Mouse (Mus musculus): ENCODE results near the gene Tmem135. TPM values are rescaled to one million over a fixed set of nuclear protein-coding genes. Genes with fewer than 3 reads are reported as not detected.
"Not testable (repeated sequence)": the region's sequence is repeated elsewhere in the genome, so short reads cannot be mapped to it uniquely, and the experiment has no call there.

Tmem135 gene
- total RNA-seq, 2 experiments from 2014 or later, result 42.5 to 49.6 TPM

- intact Hi-C loops (cut with DNase I), result loop anchor here (5.0 kb wide), 2 partner anchors 41 to 71 kb away; no protein-coding TSS in a partner anchor
- no peak for DNase-seq (ENCODE audit: low spot score)
Measured at GRCm38 (mm10) chr7:89337711-89338349, 66.2 kb downstream of the Tmem135 start.

DNA sequence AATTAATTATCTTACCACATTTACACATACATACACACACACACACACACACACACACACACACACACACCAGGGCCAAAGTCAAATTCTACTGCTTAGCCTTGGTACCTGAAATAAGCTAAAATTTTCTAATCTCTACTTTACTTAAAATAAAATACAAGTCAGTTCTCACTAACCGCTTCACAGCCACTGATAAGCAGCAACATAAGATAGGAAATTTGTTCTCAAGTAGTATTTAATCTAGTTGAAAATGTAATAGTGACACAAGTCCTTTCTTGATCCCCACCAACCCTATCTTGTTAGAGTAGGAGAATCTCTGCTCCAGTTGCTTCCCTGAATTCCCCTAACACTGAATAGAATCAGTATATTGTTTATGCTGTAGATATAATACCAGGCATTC is 67.6 kb downstream of the Tmem135 start:
- intact Hi-C loops (cut with DNase I), result loop anchor here (5.0 kb wide), 2 partner anchors 39 to 69 kb away; no protein-coding TSS in a partner anchor

GRCm38 (mm10) chr7:89335316-89335715 is 68.7 kb downstream of the Tmem135 start:
- DNase-seq (ENCODE audit: low spot score), result no peak

More for the DNA sequence above, 67.6 kb downstream of the Tmem135 start:
- DNase-seq (ENCODE audit: low spot score), result no peak

DNA sequence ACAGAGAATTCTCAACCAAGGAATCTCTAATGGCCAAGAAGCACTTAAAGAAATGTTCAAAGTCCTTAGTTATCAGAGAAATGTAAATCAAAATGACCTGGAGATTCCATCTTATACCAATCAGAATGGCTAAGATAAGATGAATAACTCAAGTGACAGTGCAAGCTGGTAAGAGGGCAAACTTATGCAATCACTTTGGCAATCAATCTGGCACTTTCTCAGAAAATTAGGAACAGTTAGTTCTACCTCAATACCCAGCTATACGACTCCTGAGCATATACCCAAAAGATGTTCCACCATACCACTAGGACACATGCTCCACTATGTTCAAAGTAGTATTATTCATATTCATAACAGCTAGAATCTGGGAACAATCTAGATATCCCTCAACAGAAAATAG is 74.1 kb downstream of the Tmem135 start:
- intact Hi-C loops (cut with DNase I), result no loop called here
- DNase-seq (ENCODE audit: low spot score), result no peak

More at GRCm38 (mm10) chr7:89335316-89335715, 68.7 kb downstream of the Tmem135 start:
- intact Hi-C loops (cut with DNase I), result loop anchor here (5.0 kb wide), 2 partner anchors 38 to 68 kb away; no protein-coding TSS in a partner anchor

- intact Hi-C loops (cut with DNase I), result no loop called here
- DNase-seq (ENCODE audit: low spot score), result no peak
Measured at GRCm38 (mm10) chr7:89327731-89328130, 76.3 kb downstream of the Tmem135 start.

GRCm38 (mm10) chr7:89326761-89327160 is 77.3 kb downstream of the Tmem135 start:
- intact Hi-C loops (cut with DNase I), result no loop called here
- no peak for DNase-seq (ENCODE audit: low spot score)

DNA sequence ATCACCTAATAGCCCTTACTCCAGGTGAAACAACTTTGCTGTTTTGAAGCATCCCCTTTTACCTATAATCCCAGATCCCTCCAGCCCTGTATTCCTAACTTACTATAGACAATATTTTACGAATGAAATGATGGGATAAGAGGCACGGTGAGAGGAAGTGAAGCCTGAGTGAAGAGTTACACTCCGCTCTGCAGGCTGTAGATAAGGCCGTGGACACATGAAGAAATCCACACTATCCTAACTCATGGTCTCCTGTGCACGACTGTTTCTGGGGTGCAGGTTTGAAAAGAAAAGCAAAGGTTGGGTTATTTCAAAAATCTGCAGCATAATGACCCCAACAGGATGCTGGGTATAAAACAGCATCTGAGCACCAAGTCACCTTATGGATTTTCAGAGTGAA is 77.8 kb downstream of the Tmem135 start:
- no peak for DNase-seq (ENCODE audit: low spot score)
- intact Hi-C loops (cut with DNase I), result no loop called here

GRCm38 (mm10) chr7:89322741-89323140 is 81.3 kb downstream of the Tmem135 start:
- intact Hi-C loops (cut with DNase I); DNase-seq (ENCODE audit: low spot score): not testable (repeated sequence)

DNA sequence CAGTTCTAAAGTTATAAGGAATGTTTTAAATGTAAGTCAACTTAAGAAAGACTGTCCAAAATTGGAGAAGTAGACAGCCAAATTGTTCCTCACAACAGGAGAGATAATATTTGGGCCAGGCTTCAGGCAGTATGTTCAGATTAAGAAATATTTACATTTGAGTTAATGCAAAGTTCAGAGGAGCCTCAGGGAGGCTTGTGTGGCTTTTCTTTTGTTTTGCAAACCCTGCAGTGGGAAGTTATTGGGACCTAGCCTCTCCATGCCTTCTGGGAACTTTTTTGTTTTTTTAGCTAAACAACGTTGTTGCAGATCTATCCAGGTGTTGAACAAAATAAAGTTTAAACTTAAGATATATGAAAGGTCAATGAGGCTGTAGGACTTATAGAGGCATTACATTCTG is 84.7 kb downstream of the Tmem135 start:
- DNase-seq (ENCODE audit: low spot score), result no peak
- intact Hi-C loops (cut with DNase I), result no loop called here

DNA sequence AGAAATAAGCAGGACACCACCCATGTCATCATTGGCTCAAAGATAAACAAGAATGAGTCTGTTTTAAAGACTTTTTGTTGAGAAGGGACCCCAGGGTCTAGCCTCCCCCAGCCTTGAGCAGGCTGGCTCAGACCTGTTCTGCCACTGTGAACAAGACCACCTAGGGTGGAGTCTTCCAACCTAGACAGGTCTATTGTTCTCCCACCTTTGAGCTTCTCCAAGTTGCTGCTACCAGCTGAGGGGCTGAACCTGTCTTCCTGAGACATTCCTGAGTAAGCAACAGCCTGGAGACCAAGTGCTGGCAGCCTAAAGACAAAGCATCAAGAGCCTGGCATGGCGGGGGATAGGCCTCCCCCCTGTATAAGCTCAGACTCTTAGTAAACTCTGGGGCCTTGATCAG is 86.9 kb downstream of the Tmem135 start:
- intact Hi-C loops (cut with DNase I), result not testable (repeated sequence)

GRCm38 (mm10) chr7:89316112-89316511 is 87.9 kb downstream of the Tmem135 start:
- DNase-seq (ENCODE audit: low spot score), result no peak
- intact Hi-C loops (cut with DNase I), result no loop called here

More for the DNA sequence above, 86.9 kb downstream of the Tmem135 start:
- not testable (repeated sequence) for DNase-seq (ENCODE audit: low spot score)

DNA sequence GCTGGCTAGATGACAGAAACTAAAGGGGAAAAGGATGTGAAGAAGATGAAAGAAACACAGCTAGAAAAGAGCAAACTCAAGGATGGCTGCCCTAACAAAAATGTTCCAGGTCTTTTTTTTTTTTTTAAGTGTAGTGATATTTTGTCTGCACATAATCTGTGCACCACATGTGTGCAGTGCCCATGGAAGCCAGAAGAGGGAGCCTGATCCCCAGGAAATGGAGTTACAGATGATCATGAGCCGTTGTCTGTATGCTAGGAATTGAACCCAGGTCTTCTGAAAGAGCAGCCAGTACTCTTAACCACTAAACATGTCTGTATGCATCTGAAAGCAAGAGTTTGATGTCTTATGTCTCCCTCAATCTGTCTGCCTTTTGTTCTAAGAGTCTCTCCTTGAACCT is 92.5 kb downstream of the Tmem135 start:
- no peak for DNase-seq (ENCODE audit: low spot score)
- intact Hi-C loops (cut with DNase I), result no loop called here

- no peak for DNase-seq (ENCODE audit: low spot score)
- intact Hi-C loops (cut with DNase I), result no loop called here
Measured at GRCm38 (mm10) chr7:89308926-89309325, 95.1 kb downstream of the Tmem135 start.

GRCm38 (mm10) chr7:89308238-89308637 is 95.8 kb downstream of the Tmem135 start:
- DNase-seq (ENCODE audit: low spot score), result no peak
- intact Hi-C loops (cut with DNase I), result no loop called here

GRCm38 (mm10) chr7:89306831-89307230 is 97.2 kb downstream of the Tmem135 start:
- intact Hi-C loops (cut with DNase I), result no loop called here
- DNase-seq (ENCODE audit: low spot score), result no peak

DNA sequence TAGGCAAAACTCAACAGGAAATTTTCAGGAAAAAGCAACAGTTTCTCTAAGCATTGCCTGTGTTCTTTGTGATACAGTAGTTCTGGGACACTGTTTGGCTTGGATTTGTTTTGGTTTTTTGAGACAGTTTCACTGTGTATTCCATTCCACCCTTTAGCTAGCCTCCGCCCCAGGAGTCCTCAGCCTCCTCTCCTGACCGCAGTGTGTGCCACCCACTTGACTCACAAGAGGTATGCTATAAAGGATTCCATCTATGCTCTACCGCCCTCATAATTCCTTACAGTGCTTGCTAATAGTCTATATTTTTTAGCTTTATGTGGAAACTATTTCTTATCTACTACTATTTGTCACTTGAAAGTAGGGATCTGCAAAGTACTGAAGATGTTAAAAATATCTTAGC is 99.1 kb downstream of the Tmem135 start:
- DNase-seq (ENCODE audit: low spot score), result no peak
- intact Hi-C loops (cut with DNase I), result no loop called here

DNA sequence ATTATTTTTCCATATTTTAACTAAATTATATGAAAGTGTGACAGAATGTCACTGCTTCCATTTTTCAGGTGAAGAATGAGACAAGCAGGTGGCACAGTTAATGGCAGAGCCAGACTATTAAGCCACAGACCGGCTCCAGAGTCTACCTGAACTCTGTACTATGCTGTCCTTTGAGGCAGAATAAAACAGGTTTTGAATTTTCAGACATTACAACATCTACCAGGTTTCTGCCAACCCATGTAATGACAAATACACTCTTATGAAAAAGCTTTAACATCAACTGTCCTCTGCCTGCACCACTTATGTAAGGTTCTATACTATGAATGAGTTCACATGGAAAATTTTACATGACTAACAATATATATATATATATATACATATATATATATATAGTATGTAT is 100.3 kb downstream of the Tmem135 start:
- no peak for DNase-seq (ENCODE audit: low spot score)
- intact Hi-C loops (cut with DNase I), result loop anchor here (1.0 kb wide), 1 partner anchor 19 kb away; no protein-coding TSS in a partner anchor

DNA sequence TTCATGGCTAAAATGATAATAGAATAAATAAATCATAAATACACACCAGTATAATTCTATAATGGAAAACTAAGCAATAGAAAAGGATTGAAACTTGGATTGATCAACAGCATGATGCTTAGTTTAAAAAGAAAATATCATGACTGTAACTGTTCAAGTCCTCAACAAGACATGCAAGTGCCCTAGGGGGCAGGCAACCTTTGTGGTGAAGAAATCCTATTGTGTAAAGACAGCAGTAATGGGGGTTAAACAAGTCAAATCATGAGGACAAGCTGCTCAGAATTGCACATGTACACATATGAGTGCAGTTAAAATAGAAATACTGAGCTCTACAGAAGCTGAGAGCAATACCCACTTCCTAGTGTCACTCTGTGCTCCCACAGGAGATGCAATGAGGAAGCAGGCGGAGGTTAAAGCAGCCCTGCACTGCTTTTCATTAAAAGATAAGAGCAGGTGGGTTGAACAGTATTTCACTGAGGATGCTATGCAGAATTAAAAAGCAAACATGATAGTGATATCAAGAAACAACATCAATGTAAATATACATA is 105.0 kb downstream of the Tmem135 start:
- no peak for DNase-seq (ENCODE audit: low spot score)
- intact Hi-C loops (cut with DNase I), result loop anchor here (5.0 kb wide), 1 partner anchor 38 kb away; no protein-coding TSS in a partner anchor

DNA sequence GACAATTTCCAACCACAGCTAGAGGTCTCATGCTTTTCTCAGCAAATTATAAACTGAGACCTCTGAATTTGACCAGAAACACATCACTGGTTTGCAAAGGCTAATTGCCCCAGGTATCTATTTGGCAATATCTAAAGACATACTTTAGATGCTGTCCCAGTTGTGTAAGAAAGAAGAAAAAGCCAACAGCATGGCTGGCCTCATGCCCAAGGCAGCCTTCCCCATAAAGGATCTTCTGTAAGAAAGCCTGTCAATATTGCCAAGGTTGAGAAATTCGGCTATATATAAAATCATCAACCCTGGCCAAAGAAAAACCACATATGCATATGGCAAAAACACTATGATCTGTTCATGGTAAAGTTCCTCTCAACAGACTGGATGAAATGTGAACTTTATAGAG is 107.1 kb downstream of the Tmem135 start:
- DNase-seq (ENCODE audit: low spot score), result no peak
- intact Hi-C loops (cut with DNase I), result loop anchor here (5.0 kb wide), 1 partner anchor 40 kb away; no protein-coding TSS in a partner anchor

GRCm38 (mm10) chr7:89282664-89283063 is 121.4 kb downstream of the Tmem135 start:
- intact Hi-C loops (cut with DNase I), result no loop called here
- no peak for DNase-seq (ENCODE audit: low spot score)

GRCm38 (mm10) chr7:89270438-89270837 is 133.6 kb downstream of the Tmem135 start:
- DNase-seq (ENCODE audit: low spot score); intact Hi-C loops (cut with DNase I): not testable (repeated sequence)

Data from heart, postnatal 25 days (tissue).